Mouse (Mus musculus): Measurements from ENCODE around the gene Hspb9. TPM values are rescaled to one million over a fixed set of nuclear protein-coding genes. Genes with fewer than 3 reads are reported as not detected.

The Hspb9 gene
- polyA plus RNA-seq, 1 experiment from 2014 or later = 0.49 TPM

GRCm38 (mm10) chr11:100745085-100745484 lies 31.4 kb downstream of the Hspb9 start:
- CTCF ChIA-PET = interaction anchor here (0.9 kb wide), 1 partner anchor 213 kb away, joined by 3 read pairs; no protein-coding TSS in a partner anchor
- POLR2A ChIA-PET = interaction anchor here (0.7 kb wide), 1 partner anchor 23 kb away, joined by 3 read pairs; no protein-coding TSS in a partner anchor
- DNase-seq (ENCODE audit: low read depth, low spot score) = no peak
- no peak for ATAC-seq
- no peak for TF ChIP-seq CTCF (IDR thresholded peaks at IDR 0.05)
- H3K27me3 ChIP-seq = no peaks in the 10 kb centered on the region
- in situ Hi-C loops (cut with MboI; ENCODE audit: low pct_unique_long_range_greater_than_20kb) = loop anchor here (10.0 kb wide), 1 partner anchor 210 kb away; no protein-coding TSS in a partner anchor

- no peak for DNase-seq (ENCODE audit: low read depth, low spot score)
- ATAC-seq = no peak
- ChIA-PET CTCF (no interaction called here), POLR2A (no interaction called here)
- H3K27me3 ChIP-seq = no peaks in the 10 kb centered on the region
- in situ Hi-C loops (cut with MboI; ENCODE audit: low pct_unique_long_range_greater_than_20kb) = loop anchor here (10.0 kb wide), 1 partner anchor 208 kb away; no protein-coding TSS in a partner anchor
- no peak for TF ChIP-seq CTCF (IDR thresholded peaks at IDR 0.05)
These were observed 32.9 kb downstream of the Hspb9 start for GRCm38 (mm10) chr11:100746546-100746945.

GRCm38 (mm10) chr11:100747114-100747513 lies 33.5 kb downstream of the Hspb9 start:
- DNase-seq (ENCODE audit: low read depth, low spot score) (no peak), ATAC-seq (no peak)
- POLR2A ChIA-PET = no interaction called here
- H3K27me3 ChIP-seq = no peaks in the 10 kb centered on the region
- no peak for TF ChIP-seq CTCF (IDR thresholded peaks at IDR 0.05)
- CTCF ChIA-PET = no interaction called here
- in situ Hi-C loops (cut with MboI; ENCODE audit: low pct_unique_long_range_greater_than_20kb) = loop anchor here (10.0 kb wide), 1 partner anchor 208 kb away; no protein-coding TSS in a partner anchor

- in situ Hi-C loops (cut with MboI; ENCODE audit: low pct_unique_long_range_greater_than_20kb) = loop anchor here (10.0 kb wide), 1 partner anchor 206 kb away; no protein-coding TSS in a partner anchor
- CTCF ChIA-PET = no interaction called here
- POLR2A ChIA-PET = no interaction called here
- TF ChIP-seq CTCF (IDR thresholded peaks at IDR 0.05) = no peak
- H3K27me3 ChIP-seq = no peaks in the 10 kb centered on the region
- DNase-seq (ENCODE audit: low read depth, low spot score) (no peak), ATAC-seq (no peak)
These were observed 35.0 kb downstream of the Hspb9 start for GRCm38 (mm10) chr11:100748620-100749019.

- in situ Hi-C loops (cut with MboI; ENCODE audit: low pct_unique_long_range_greater_than_20kb) = loop anchor here (10.0 kb wide), 1 partner anchor 205 kb away; no protein-coding TSS in a partner anchor
- ChIA-PET CTCF (no interaction called here), POLR2A (no interaction called here)
- no peak for ATAC-seq
- no peak for TF ChIP-seq CTCF (IDR thresholded peaks at IDR 0.05)
- no peaks in the 10 kb centered on the region for H3K27me3 ChIP-seq
- no peak for DNase-seq (ENCODE audit: low read depth, low spot score)
These were observed 35.8 kb downstream of the Hspb9 start for GRCm38 (mm10) chr11:100749469-100749868.

GRCm38 (mm10) chr11:100750127-100750526 lies 36.5 kb downstream of the Hspb9 start:
- ChIA-PET CTCF (no interaction called here), POLR2A (no interaction called here)
- no peak for ATAC-seq
- TF ChIP-seq CTCF (IDR thresholded peaks at IDR 0.05) = no peak
- in situ Hi-C loops (cut with MboI; ENCODE audit: low pct_unique_long_range_greater_than_20kb) = no loop called here
- no peaks in the 10 kb centered on the region for H3K27me3 ChIP-seq
- no peak for DNase-seq (ENCODE audit: low read depth, low spot score)

GRCm38 (mm10) chr11:100752294-100752693 lies 38.6 kb downstream of the Hspb9 start:
- ATAC-seq (no peak), DNase-seq (ENCODE audit: low read depth, low spot score) (no peak)
- peaks cover 4% of the 10 kb centered on the region for H3K27me3 ChIP-seq

GRCm38 (mm10) chr11:100754021-100754692 lies 40.5 kb downstream of the Hspb9 start:
- ATAC-seq (no peak), DNase-seq (ENCODE audit: low read depth, low spot score) (no peak)
- ChIA-PET CTCF (no interaction called here), POLR2A (no interaction called here)
- in situ Hi-C loops (cut with MboI; ENCODE audit: low pct_unique_long_range_greater_than_20kb) = no loop called here
- TF ChIP-seq CTCF (IDR thresholded peaks at IDR 0.05) = no peak
- H3K27me3 ChIP-seq = peaks cover 12% of the 10 kb centered on the region

More at GRCm38 (mm10) chr11:100752294-100752693, 38.6 kb downstream of the Hspb9 start:
- ChIA-PET POLR2A (no interaction called here), CTCF (interaction anchor here (1.2 to 1.7 kb wide), 2 partner anchors 10 to 13 kb away, joined by 4 to 5 read pairs; no protein-coding TSS in a partner anchor)
- no peak for TF ChIP-seq CTCF (IDR thresholded peaks at IDR 0.05)
- in situ Hi-C loops (cut with MboI; ENCODE audit: low pct_unique_long_range_greater_than_20kb) = no loop called here

- no peak for TF ChIP-seq CTCF (IDR thresholded peaks at IDR 0.05)
- CTCF ChIA-PET = no interaction called here
- DNase-seq (ENCODE audit: low read depth, low spot score) = no peak
- no peak for ATAC-seq
- peaks cover 12% of the 10 kb centered on the region for H3K27me3 ChIP-seq
- in situ Hi-C loops (cut with MboI; ENCODE audit: low pct_unique_long_range_greater_than_20kb) = no loop called here
- POLR2A ChIA-PET = interaction anchor here (0.7 kb wide), 1 partner anchor 81 kb away, joined by 3 read pairs; no protein-coding TSS in a partner anchor
These were observed 41.0 kb downstream of the Hspb9 start for GRCm38 (mm10) chr11:100754693-100755057.

- DNase-seq (ENCODE audit: low read depth, low spot score) (no peak), ATAC-seq (no peak)
- POLR2A ChIA-PET = no interaction called here
- CTCF ChIA-PET = no interaction called here
- in situ Hi-C loops (cut with MboI; ENCODE audit: low pct_unique_long_range_greater_than_20kb) = no loop called here
- no peak for TF ChIP-seq CTCF (IDR thresholded peaks at IDR 0.05)
- H3K27me3 ChIP-seq = peaks cover 23% of the 10 kb centered on the region
These were observed 42.8 kb downstream of the Hspb9 start for GRCm38 (mm10) chr11:100756476-100756875.

- ChIA-PET CTCF (no interaction called here), POLR2A (interaction anchor here (0.5 kb wide), 1 partner anchor 14 kb away, joined by 3 read pairs; no protein-coding TSS in a partner anchor)
- TF ChIP-seq CTCF (IDR thresholded peaks at IDR 0.05) = no peak
- peaks cover 32% of the 10 kb centered on the region for H3K27me3 ChIP-seq
- in situ Hi-C loops (cut with MboI; ENCODE audit: low pct_unique_long_range_greater_than_20kb) = no loop called here
- no peak for DNase-seq (ENCODE audit: low read depth, low spot score)
- no peak for ATAC-seq
These were observed 43.9 kb downstream of the Hspb9 start for GRCm38 (mm10) chr11:100757566-100757965.

Data from Patski (cell line).